8 mouse cellular contexts compared by ENCODE assay signal in genomic region chr11:54866119-54867048, GRCm38 (mm10). TPM values are rescaled to one million over a fixed set of nuclear protein-coding genes. Genes with fewer than 3 reads are reported as not detected.
DNase-seq lines count a peak whose midpoint lies in the region; ATAC-seq and TF ChIP-seq lines count a peak whose summit lies in the region.

Gene Hint1, plus strand, starts transcription at chr11:54866383.

- WGBS in cerebellum, adult 2 months: under 1% methylated on average over 107 of the region's 107 CpGs
- WGBS in lung, embryonic 14.5 days: under 1% methylated on average over 107 of the region's 107 CpGs

- H3K4me1 ChIP-seq in cerebellum, adult 2 months (ENCODE audit: control insufficient read depth, insufficient read depth, low read length): peaks cover 3% of the 10 kb centered on the region; the same call in 1 of the 2 replicates
- H3K4me1 ChIP-seq in lung, embryonic 14.5 days (ENCODE audit: insufficient read depth): 0 out of 2 replicates have a peak, but pooled peaks cover 7% of the 10 kb centered on the region

- H3K9ac ChIP-seq in lung, embryonic 14.5 days: peak within 1 kb of the TSS; percentile 98

- peak within 1 kb of the TSS; percentile 63 for H3K4me2 ChIP-seq in lung, embryonic 14.5 days

- peak within 1 kb of the TSS; percentile 89 for H3K4me3 ChIP-seq in cerebellum, adult 2 months (replicated peaks; ENCODE audit: insufficient read depth, low read depth, low read length)
- peak within 1 kb of the TSS; percentile 96 for H3K4me3 ChIP-seq in lung, embryonic 14.5 days (ENCODE audit: low read depth, low read length)

- H3K27ac ChIP-seq in cerebellum, adult 2 months (ENCODE audit: insufficient read depth, low read length): peak within 1 kb of the TSS; percentile 95
- peak within 1 kb of the TSS; percentile 94 for H3K27ac ChIP-seq in lung, embryonic 14.5 days (ENCODE audit: low read depth)

- peak; percentile 86 for ATAC-seq in lung, embryonic 14.5 days (ENCODE audit: insufficient read depth)
- peak; percentile 71 for ATAC-seq in neutrophil, adult 5-6 weeks (ENCODE audit: extremely low read depth, insufficient number of reproducible peaks, low FRiP score, poor library complexity, severe bottlenecking)

- no peak for TF ChIP-seq CTCF in cerebellum, adult 2 months (IDR thresholded peaks at IDR 0.05; ENCODE audit: borderline replicate concordance, insufficient read depth, low read depth, low read length)
- 0 out of 2 replicates have a peak, but pooled peaks have one; percentile 22 for TF ChIP-seq CTCF in lung, embryonic 14.5 days (IDR thresholded peaks at IDR 0.05; ENCODE audit: low read depth)

- peak; percentile 81 for DNase-seq in MEL-GATA-1-ER (ENCODE audit: extremely low read depth, low read depth)
- peak; percentile 95 to 98 for DNase-seq in cerebellum, adult 2 months
- peak; percentile 93 for DNase-seq in forelimb bud, embryonic 11.5 days (ENCODE audit: low read depth, low spot score)
- DNase-seq in heart, postnatal 4 days: peak; percentile 95
- DNase-seq in layer of hippocampus, adult 8-10 months (ENCODE audit: low spot score in 2 of 2): peak; percentile 85 to 92
- DNase-seq in lung, embryonic 14.5 days: peak; percentile 96
- DNase-seq in testis, postnatal 14 days (ENCODE audit: low spot score): peak; percentile 91

- H3K36me3 ChIP-seq in lung, embryonic 14.5 days (ENCODE audit: insufficient read depth): peaks cover 23% of the 10 kb centered on the region

- no peaks in the 10 kb centered on the region for H3K27me3 ChIP-seq in cerebellum, adult 2 months (ENCODE audit: control insufficient read depth, insufficient read depth, low read length)
- H3K27me3 ChIP-seq in lung, embryonic 14.5 days (ENCODE audit: insufficient read depth, low read length): no peaks in the 10 kb centered on the region

- TF ChIP-seq POLR2A in cerebellum, adult 2 months (IDR thresholded peaks at IDR 0.05; ENCODE audit: borderline replicate concordance, insufficient read depth, low read length): peak; percentile 99

- H3K9me3 ChIP-seq in lung, embryonic 14.5 days (ENCODE audit: low read depth, low read length): no peaks in the 10 kb centered on the region

RNA-seq across cellular contexts. Expression of gene Hint1, which starts in this region (rescaled TPM):
- 786 and 797 TPM in 2 replicates for polyA plus RNA-seq in cerebellum, adult 2 months (2012; rRNA removed)
- 100 to 1,000 TPM; 364 to 393 TPM for total RNA-seq in heart, postnatal 4 days (2021)
- 100 to 1,000 TPM; 219 to 289 (median 258) TPM for total RNA-seq in layer of hippocampus, adult 8-10 months (2022)
- 690 and 743 TPM in 2 replicates for polyA plus RNA-seq in lung, embryonic 14.5 days (2014; fragmentation: Nextera tagmentation; extraction: Ambion mirVana)
- 104 and 136 TPM in 2 replicates for total RNA-seq in neutrophil, adult 5-6 weeks (2017)

Comparison
In these comparisons a context has a peak if more than half of its experiments do, and no peak if none do; other contexts are left out.
1. Peak in every context shown above with its lines: DNase-seq, ATAC-seq, H3K4me3 ChIP-seq and H3K27ac ChIP-seq.